Mouse (Mus musculus) left cerebral cortex, adult 2 months (tissue): ENCODE data around the gene Tsnax. TPM values are rescaled to one million over a fixed set of nuclear protein-coding genes. Genes with fewer than 3 reads are reported as not detected.

Experiments
- DNase-seq, 2 experiments: peaks; one replicate each; pipeline ENCODE4 v3.0.0; 2021 to 2022; ENCODE audit warnings: low spot score in 2 of 2, mixed read lengths in 1 of 2; ENCODE audit errors: extremely low spot score in 1 of 2
- H3K27ac ChIP-seq: fragments of 200-600 bp; 2 replicates; pipeline ENCODE4 v1.8.1; 2022
- H3K4me3 ChIP-seq: fragments of 200-600 bp; 2 replicates; pipeline ENCODE4 v1.8.1; 2022
- CTCF ChIP-seq: fragments of 200-600 bp; IDR thresholded peaks from 2 replicates; pipeline ENCODE4 v1.8.1; 2022; ENCODE audit warnings: antibody characterized with exemption, mild to moderate bottlenecking, moderate library complexity
- intact Hi-C: fragments of 180-260 bp; cut with DNase I; formaldehyde crosslinking; loops from one replicate; pipeline ENCODE4 v1.15.1; 2025
- long read RNA-seq, 2 experiments: library from polyadenylated mRNA; stranded (forward); transcript quantifications; one replicate each; pipeline ENCODE4 v2.0.0; 2021; ENCODE audit warnings: borderline mapping rate in 2 of 2
- total RNA-seq, 2 experiments: library from RNA; stranded (reverse); gene quantifications; 2 replicates each; pipeline ENCODE4 v1.2.3; 2021

Tsnax gene
- total RNA-seq = 100 to 1,000 TPM; 187 to 200 TPM
- long read RNA-seq, experiment 1, transcript Tsnax-202 (5 exons, 2,169 nt) = minor isoform, 8 of 387 reads
- long read RNA-seq, experiment 1, transcript Tsnax-201 (6 exons, 2,391 nt) = major isoform, 330 of 387 reads
- long read RNA-seq, experiment 1, partial matches to known transcripts = 11 of 387 reads
- long read RNA-seq, experiment 1, other reads (novel, unspliced or antisense) = 38 of 387 reads
- long read RNA-seq, experiment 2, transcript Tsnax-201 (6 exons, 2,391 nt) = major isoform, 200 of 236 reads
- long read RNA-seq, experiment 2, transcript Tsnax-202 (5 exons, 2,169 nt) = minor isoform, 5 of 236 reads
- long read RNA-seq, experiment 2, partial matches to known transcripts = 14 of 236 reads
- long read RNA-seq, experiment 2, other reads (novel, unspliced or antisense) = 17 of 236 reads

- peak; percentile 2; the same call in 1 of the 2 replicates for TF ChIP-seq CTCF
- intact Hi-C loops = loop anchor here (1.0 to 10.0 kb wide), 3 partner anchors 65 to 148 kb away; partner anchors contain the start of genes 2810004N23Rik, Exoc8, Gnpat and Sprtn
- Histone ChIP-seq H3K4me3 (peak within 1 kb of the TSS; percentile 90), H3K27ac (peak within 1 kb of the TSS; percentile 70)
- peak; percentile 93 to 94 for DNase-seq
Measured at GRCm38 (mm10) chr8:125012695-125013627, at the start of gene Tsnax. TSS of gene Tsnax (plus strand) at chr8:125012997.

- DNase-seq = no peak
- no peak for TF ChIP-seq CTCF
- Histone ChIP-seq H3K4me3 (no peak overlapping the region), H3K27ac (no peak overlapping the region)
- intact Hi-C loops = no loop called here
Measured at GRCm38 (mm10) chr8:124963246-124963645, 49.6 kb upstream of the Tsnax start.

GRCm38 (mm10) chr8:124964966-124965365, 47.8 kb upstream of the Tsnax start:
- intact Hi-C loops = no loop called here
- H3K4me3 ChIP-seq = no peak overlapping the region
- no peak for TF ChIP-seq CTCF

GRCm38 (mm10) chr8:124970312-124970933, 42.4 kb upstream of the Tsnax start:
- H3K27ac ChIP-seq = no peak overlapping the region
- DNase-seq = no peak
- no peak overlapping the region for H3K4me3 ChIP-seq
- no peak for TF ChIP-seq CTCF
- intact Hi-C loops = no loop called here

More at GRCm38 (mm10) chr8:124964966-124965365, 47.8 kb upstream of the Tsnax start:
- H3K27ac ChIP-seq = no peak overlapping the region
- no peak for DNase-seq

- intact Hi-C loops = no loop called here
- no peak overlapping the region for H3K4me3 ChIP-seq
- DNase-seq = no peak
- H3K27ac ChIP-seq = no peak overlapping the region
- no peak for TF ChIP-seq CTCF
Measured at GRCm38 (mm10) chr8:124973221-124973620, 39.6 kb upstream of the Tsnax start.

GRCm38 (mm10) chr8:124974254-124974653, 38.5 kb upstream of the Tsnax start:
- no peak for TF ChIP-seq CTCF
- intact Hi-C loops = no loop called here
- H3K4me3 ChIP-seq = no peak overlapping the region
- no peak for DNase-seq
- no peak overlapping the region for H3K27ac ChIP-seq

- Histone ChIP-seq H3K4me3 (no peak overlapping the region), H3K27ac (no peak overlapping the region)
- no peak for DNase-seq
- no peak for TF ChIP-seq CTCF
- intact Hi-C loops = no loop called here
Measured at GRCm38 (mm10) chr8:124976211-124976610, 36.6 kb upstream of the Tsnax start.

GRCm38 (mm10) chr8:124978026-124978425, 34.8 kb upstream of the Tsnax start:
- TF ChIP-seq CTCF = no peak
- DNase-seq = no peak
- H3K27ac ChIP-seq = no peak overlapping the region
- H3K4me3 ChIP-seq = no peak overlapping the region
- intact Hi-C loops = no loop called here

GRCm38 (mm10) chr8:124980036-124980435, 32.8 kb upstream of the Tsnax start:
- DNase-seq = no peak
- TF ChIP-seq CTCF = peak; percentile 13
- intact Hi-C loops = no loop called here
- Histone ChIP-seq H3K27ac (no peak overlapping the region), H3K4me3 (no peak overlapping the region)

- no peak overlapping the region for H3K27ac ChIP-seq
- TF ChIP-seq CTCF = no peak; the same call in 1 of the 2 replicates
- intact Hi-C loops = no loop called here
- no peak for DNase-seq
- H3K4me3 ChIP-seq = no peak overlapping the region
Measured at GRCm38 (mm10) chr8:124980828-124981227, 32.0 kb upstream of the Tsnax start.

GRCm38 (mm10) chr8:124990923-124991667, 21.7 kb upstream of the Tsnax start:
- intact Hi-C loops = no loop called here
- no peak for TF ChIP-seq CTCF

More at GRCm38 (mm10) chr8:124990923-124991667, 21.7 kb upstream of the Tsnax start:
- H3K4me3 ChIP-seq = no peak overlapping the region
- no peak overlapping the region for H3K27ac ChIP-seq
- DNase-seq = no peak
